Mouse (Mus musculus) C2C12 (cell line): ENCODE results near the gene Amy1. TPM values are rescaled to one million over a fixed set of nuclear protein-coding genes. Genes with fewer than 3 reads are reported as not detected.
"Not testable (repeated sequence)": the region's sequence is repeated elsewhere in the genome, so short reads cannot be mapped to it uniquely, and the experiment has no call there.

Experiments used
- H3K27me3 ChIP-seq: one replicate; pipeline ENCODE4 v1.6.1; 2011; ENCODE audit not compliant: control insufficient read depth, insufficient read depth, insufficient read length
- H3K36me3 ChIP-seq: one replicate; pipeline ENCODE4 v1.6.1; 2011; ENCODE audit not compliant: control insufficient read depth, insufficient read depth
- H3K4me3 ChIP-seq: one replicate; pipeline ENCODE4 v1.5.1; 2011; ENCODE audit warnings: mild to moderate bottlenecking, control low read depth; ENCODE audit not compliant: poor library complexity, insufficient read depth, severe bottlenecking
- H3K79me2 ChIP-seq: one replicate; pipeline ENCODE4 v1.6.1; 2011; ENCODE audit not compliant: control insufficient read depth, insufficient read depth
- H3K79me3 ChIP-seq: one replicate; pipeline ENCODE4 v1.6.1; 2011; ENCODE audit warnings: low read depth, control low read depth
- H3ac ChIP-seq: one replicate; pipeline ENCODE3; 2011; ENCODE audit warnings: low read depth; ENCODE audit not compliant: control insufficient read depth, insufficient read length
- CEBPB ChIP-seq: IDR thresholded peaks from one replicate; pipeline ENCODE4 v1.6.1; 2011; ENCODE audit warnings: low read depth, mild to moderate bottlenecking, control low read depth, moderate library complexity
- CTCF ChIP-seq: IDR thresholded peaks from one replicate; pipeline ENCODE4 v1.5.1; 2011; ENCODE audit not compliant: control insufficient read depth, insufficient read depth, insufficient read length
- FOSL1 ChIP-seq: IDR thresholded peaks from one replicate; pipeline ENCODE4 v1.8.0; 2011; ENCODE audit warnings: mild to moderate bottlenecking, low read length; ENCODE audit not compliant: poor library complexity, insufficient read depth, severe bottlenecking
- MAX ChIP-seq: IDR thresholded peaks from one replicate; pipeline ENCODE4 v1.6.1; 2011; ENCODE audit warnings: mild to moderate bottlenecking, control low read depth
- MYOD1 ChIP-seq: IDR thresholded peaks from one replicate; pipeline ENCODE4 v1.6.1; 2011; ENCODE audit warnings: low read depth; ENCODE audit not compliant: control insufficient read depth, insufficient read length
- MYOG ChIP-seq: IDR thresholded peaks from one replicate; pipeline ENCODE4 v1.6.1; 2011; ENCODE audit not compliant: control insufficient read depth, insufficient read length; ENCODE audit errors: extremely low read depth
- USF1 ChIP-seq: IDR thresholded peaks from one replicate; pipeline ENCODE4 v1.6.1; 2011; ENCODE audit warnings: low read depth, mild to moderate bottlenecking, control low read depth, moderate library complexity
- long read RNA-seq, 2 experiments: library from polyadenylated mRNA; unstranded; transcript quantifications; one replicate each; pipeline ENCODE4 v2.0.0; 2019 to 2020
- polyA plus RNA-seq: library from polyadenylated mRNA; unstranded; fragments of >200 nt; fragmentation: generic; extraction: Trizol; gene quantifications from one replicate; pipeline ENCODE4 v1.2.1, GENCODE M21; 2012; ENCODE audit warnings: missing spikeins

Gene Amy1
- 0.11 TPM for polyA plus RNA-seq
- long read RNA-seq, experiment 1, result 0 reads
- long read RNA-seq, experiment 2, result 0 reads

GRCm38 (mm10) chr3:113606599-113606998 lies at the start of gene Amy1:
Gene Amy1, minus strand, starts transcription at chr3:113606699.
- H3K36me3 ChIP-seq, result peaks cover 69% of the 10 kb centered on the region
- TF ChIP-seq MYOG, result no peak
- TF ChIP-seq USF1, result no peak
- no peak for TF ChIP-seq CTCF
- no peak for TF ChIP-seq FOSL1
- no peak for TF ChIP-seq MAX
- no peak for TF ChIP-seq CEBPB
- no peak for TF ChIP-seq MYOD1
- no peak within 1 kb of the TSS for H3K4me3 ChIP-seq
- H3K79me3 ChIP-seq, result no peaks in the 10 kb centered on the region
- no peak within 1 kb of the TSS for H3ac ChIP-seq
- H3K79me2 ChIP-seq, result no peaks in the 10 kb centered on the region
- no peaks in the 10 kb centered on the region for H3K27me3 ChIP-seq

GRCm38 (mm10) chr3:113654335-113654734 lies 47.8 kb upstream of the Amy1 start:
- H3K4me3 ChIP-seq, result no peak overlapping the region
- H3K79me3 ChIP-seq, result no peaks in the 10 kb centered on the region
- no peak for TF ChIP-seq MAX
- no peak for TF ChIP-seq FOSL1
- TF ChIP-seq CTCF, result no peak
- TF ChIP-seq CEBPB, result no peak
- TF ChIP-seq MYOG, result no peak
- no peak for TF ChIP-seq MYOD1
- no peak for TF ChIP-seq USF1
- H3K36me3 ChIP-seq, result no peaks in the 10 kb centered on the region
- no peaks in the 10 kb centered on the region for H3K79me2 ChIP-seq
- H3ac ChIP-seq, result no peak overlapping the region
- H3K27me3 ChIP-seq, result no peaks in the 10 kb centered on the region

GRCm38 (mm10) chr3:113651386-113651785 lies 44.9 kb upstream of the Amy1 start:
- H3K79me3 ChIP-seq, H3K36me3 ChIP-seq, H3K27me3 ChIP-seq, H3K4me3 ChIP-seq, H3K79me2 ChIP-seq, H3ac ChIP-seq: not testable (repeated sequence)

- TF ChIP-seq USF1 (no peak), CTCF (no peak), FOSL1 (no peak), MAX (no peak), MYOG (no peak), MYOD1 (no peak), CEBPB (no peak)
- Histone ChIP-seq H3K36me3 (no peaks in the 10 kb centered on the region), H3K4me3 (no peak overlapping the region), H3K79me3 (no peaks in the 10 kb centered on the region), H3ac (no peak overlapping the region), H3K79me2 (no peaks in the 10 kb centered on the region), H3K27me3 (no peaks in the 10 kb centered on the region)
Observed at GRCm38 (mm10) chr3:113639545-113639944, 33.0 kb upstream of the Amy1 start.

GRCm38 (mm10) chr3:113634220-113634619 lies 27.7 kb upstream of the Amy1 start:
- no peak for TF ChIP-seq CTCF
- TF ChIP-seq MAX, result no peak
- no peak for TF ChIP-seq FOSL1
- TF ChIP-seq MYOD1, result no peak
- TF ChIP-seq CEBPB, result no peak
- no peak for TF ChIP-seq USF1
- TF ChIP-seq MYOG, result no peak
- Histone ChIP-seq H3K79me3 (no peaks in the 10 kb centered on the region), H3K27me3 (no peaks in the 10 kb centered on the region), H3K4me3 (no peak overlapping the region), H3ac (no peak overlapping the region), H3K79me2 (peaks cover 11% of the 10 kb centered on the region), H3K36me3 (no peaks in the 10 kb centered on the region)

- H3K36me3 ChIP-seq, result peaks cover 19% of the 10 kb centered on the region
- peaks cover 26% of the 10 kb centered on the region for H3K79me2 ChIP-seq
- H3ac ChIP-seq, result no peak overlapping the region
- H3K79me3 ChIP-seq, result peaks cover 10% of the 10 kb centered on the region
- TF ChIP-seq CEBPB (no peak), MYOG (no peak), CTCF (no peak), MAX (no peak), MYOD1 (no peak), USF1 (no peak), FOSL1 (no peak)
- H3K27me3 ChIP-seq, result no peaks in the 10 kb centered on the region
- no peak overlapping the region for H3K4me3 ChIP-seq
Observed at GRCm38 (mm10) chr3:113631611-113632010, 25.1 kb upstream of the Amy1 start.

GRCm38 (mm10) chr3:113630564-113630963 lies 24.1 kb upstream of the Amy1 start:
- TF ChIP-seq CEBPB (no peak), FOSL1 (no peak), MYOD1 (no peak), MAX (no peak), MYOG (no peak), USF1 (no peak), CTCF (no peak)
- Histone ChIP-seq H3K36me3 (peaks cover 28% of the 10 kb centered on the region), H3ac (peak overlapping the region; percentile 97), H3K79me2 (peaks cover 35% of the 10 kb centered on the region), H3K79me3 (peaks cover 12% of the 10 kb centered on the region), H3K4me3 (peak overlapping the region; percentile 77), H3K27me3 (no peaks in the 10 kb centered on the region)
